24 mouse cellular contexts compared by ENCODE assay signal in genomic region chrX:11728481-11728880, GRCm38 (mm10).
DNase-seq lines count a peak whose midpoint lies in the region; ATAC-seq and TF ChIP-seq lines count a peak whose summit lies in the region.
"Had no signal": no experiment of that assay in that cellular context is flagged by ENCODE, and none has a peak within 500 bp of the region (broad histone marks: within the 10 kb centered on the region; RNA-seq: fewer than 3 reads in every experiment).

No protein-coding gene starts in this region.

- DNase-seq in gastrocnemius, adult 2 months, result peak; percentile 77
- DNase-seq in gastrocnemius, postnatal 4 days (ENCODE audit: low spot score in 2 of 2), result no peak
- DNase-seq in heart, postnatal 14 days, result peak; percentile 23 to 43
- DNase-seq in heart, postnatal 25 days (ENCODE audit: low spot score), result no peak
- DNase-seq in gastrocnemius, adult 8-10 months (ENCODE audit: low spot score in 2 of 2), result peak; percentile 33 to 70
- DNase-seq in lung, postnatal 36 days, result peak; percentile 46
- DNase-seq: adrenal gland, adult 2 months; cerebellum, adult 11-12 months; cerebellum, postnatal 14 days; forebrain, postnatal 0 days; kidney, postnatal 25 days; midbrain, embryonic 14.5 days; right cerebral cortex, postnatal 14 days; spleen, adult 18-20 months had no signal

- no peak overlapping the region for H3K4me3 ChIP-seq in gastrocnemius, adult 2 months
- H3K4me3 ChIP-seq: embryonic facial prominence, embryonic 12.5 days; heart, embryonic 13.5 days; layer of hippocampus, adult 2 months; limb, embryonic 12.5 days; liver, embryonic 12.5 days; neural tube, embryonic 12.5 days had no signal

- ATAC-seq in monocyte, adult 5-6 weeks (replicated peaks; ENCODE audit: insufficient number of reproducible peaks, low FRiP score, low TSS enrichment, poor library complexity, severe bottlenecking), result no peak
- ATAC-seq: CD4-positive, CD25-positive, alpha-beta regulatory T cell, adult 4 months; forebrain, postnatal 0 days; hindbrain, postnatal 0 days; intestine, embryonic 16.5 days; liver, embryonic 12.5 days had no signal

- intact Hi-C loops in gastrocnemius, adult 2 months (cut with DNase I), result loop anchor here (5.0 kb wide), 1 partner anchor 61 kb away; no protein-coding TSS in a partner anchor
- intact Hi-C loops in heart, postnatal 14 days (cut with DNase I), result no loop called here
- intact Hi-C loops in heart, postnatal 25 days (cut with DNase I), result loop anchor here (5.0 kb wide), 1 partner anchor 61 kb away; no protein-coding TSS in a partner anchor

- peak overlapping the region; percentile 90 for H3K27ac ChIP-seq in gastrocnemius, adult 2 months
- H3K27ac ChIP-seq: embryonic facial prominence, embryonic 12.5 days; heart, embryonic 13.5 days; hindbrain, postnatal 0 days; layer of hippocampus, adult 2 months; limb, embryonic 12.5 days; liver, embryonic 12.5 days; neural tube, embryonic 12.5 days had no signal

- no peak for TF ChIP-seq CTCF in gastrocnemius, adult 2 months (IDR thresholded peaks at IDR 0.05)

Comparison
In these comparisons a context has a peak if more than half of its experiments do, and no peak if none do; other contexts are left out.
1. DNase-seq: peak in gastrocnemius, adult 2 months (single experiment), heart, postnatal 14 days (2 of 2), gastrocnemius, adult 8-10 months (2 of 2) and lung, postnatal 36 days (single experiment); none in gastrocnemius, postnatal 4 days (0 of 2) and heart, postnatal 25 days (single experiment).